Mouse (Mus musculus): Measurements from ENCODE around the gene Gm17545. TPM values are rescaled to one million over a fixed set of nuclear protein-coding genes. Genes with fewer than 3 reads are reported as not detected.

The Gm17545 gene
- polyA plus RNA-seq, 1 experiment from 2014 or later, result not detected

DNA sequence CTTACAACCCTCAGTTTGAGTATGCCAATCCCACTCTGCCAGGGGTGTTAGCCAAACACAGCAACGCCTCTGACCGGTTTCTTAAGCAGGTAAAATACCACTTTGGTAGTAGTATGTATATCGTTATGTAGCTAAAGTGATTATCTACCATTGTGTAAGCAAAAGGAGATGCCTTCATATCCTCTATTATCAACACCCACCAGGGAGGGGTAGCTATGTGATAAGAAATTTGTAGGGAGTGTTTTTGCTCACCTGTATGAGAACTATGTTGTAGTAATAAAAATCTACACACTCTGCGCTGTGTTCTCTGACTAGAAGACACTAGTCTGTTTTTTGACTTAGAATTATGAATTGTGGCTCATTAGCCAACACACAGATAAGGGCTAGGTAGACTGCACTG is 29.4 kb upstream of the Gm17545 start:
- Histone ChIP-seq H3K4me1 (no peaks in the 10 kb centered on the region; the same call in 1 of the 2 replicates), H3K9me3 (no peaks in the 10 kb centered on the region), H3K9ac (no peak overlapping the region), H3K27ac (no peak overlapping the region), H3K4me2 (replicated peaks) (no peak overlapping the region), H3K4me3 (no peak overlapping the region), H3K36me3 (no peaks in the 10 kb centered on the region), H3K27me3 (replicated peaks) (no peaks in the 10 kb centered on the region)
- ATAC-seq (ENCODE audit: low FRiP score, low read depth), result no peak
- WGBS, result 91% methylated on average over 4 of the region's 4 CpGs

DNA sequence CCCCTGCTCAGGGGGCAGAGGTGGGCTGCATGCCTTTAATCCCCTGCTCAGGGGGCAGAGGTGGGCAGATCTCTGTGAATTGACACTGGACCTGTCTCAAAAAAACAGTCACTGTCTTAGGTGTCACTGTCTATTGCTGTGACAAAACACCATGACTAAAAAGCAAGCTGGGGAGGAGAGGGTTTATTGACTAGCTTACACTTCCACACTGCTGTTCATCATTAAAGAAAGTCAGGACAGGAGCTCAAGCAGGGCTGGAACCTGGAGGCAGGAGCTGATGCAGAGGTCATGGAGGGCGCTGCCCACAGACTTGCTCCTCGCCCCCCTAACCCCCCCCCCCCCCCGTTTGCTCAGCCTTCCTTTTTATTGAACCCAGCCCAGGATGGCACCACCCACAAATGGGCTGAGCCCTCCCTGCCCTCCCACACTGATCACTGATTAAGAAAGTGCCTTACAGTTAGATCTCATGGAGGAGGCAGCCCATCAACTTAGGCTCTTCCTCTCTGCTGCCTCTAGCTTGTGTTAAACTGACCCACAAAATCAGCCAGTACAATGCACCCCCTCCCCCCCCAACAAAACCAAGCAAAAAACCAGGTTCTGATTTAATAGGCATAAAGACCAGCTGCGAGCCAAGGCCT is 25.9 kb upstream of the Gm17545 start:
- Histone ChIP-seq H3K4me3 (no peak overlapping the region), H3K4me1 (no peaks in the 10 kb centered on the region), H3K36me3 (no peaks in the 10 kb centered on the region), H3K4me2 (replicated peaks) (no peak overlapping the region), H3K27ac (no peak overlapping the region), H3K9ac (no peak overlapping the region), H3K27me3 (replicated peaks) (no peaks in the 10 kb centered on the region), H3K9me3 (no peaks in the 10 kb centered on the region)
- ATAC-seq (ENCODE audit: low FRiP score, low read depth), result no peak
- 35% methylated on average over 4 of the region's 4 CpGs for WGBS

DNA sequence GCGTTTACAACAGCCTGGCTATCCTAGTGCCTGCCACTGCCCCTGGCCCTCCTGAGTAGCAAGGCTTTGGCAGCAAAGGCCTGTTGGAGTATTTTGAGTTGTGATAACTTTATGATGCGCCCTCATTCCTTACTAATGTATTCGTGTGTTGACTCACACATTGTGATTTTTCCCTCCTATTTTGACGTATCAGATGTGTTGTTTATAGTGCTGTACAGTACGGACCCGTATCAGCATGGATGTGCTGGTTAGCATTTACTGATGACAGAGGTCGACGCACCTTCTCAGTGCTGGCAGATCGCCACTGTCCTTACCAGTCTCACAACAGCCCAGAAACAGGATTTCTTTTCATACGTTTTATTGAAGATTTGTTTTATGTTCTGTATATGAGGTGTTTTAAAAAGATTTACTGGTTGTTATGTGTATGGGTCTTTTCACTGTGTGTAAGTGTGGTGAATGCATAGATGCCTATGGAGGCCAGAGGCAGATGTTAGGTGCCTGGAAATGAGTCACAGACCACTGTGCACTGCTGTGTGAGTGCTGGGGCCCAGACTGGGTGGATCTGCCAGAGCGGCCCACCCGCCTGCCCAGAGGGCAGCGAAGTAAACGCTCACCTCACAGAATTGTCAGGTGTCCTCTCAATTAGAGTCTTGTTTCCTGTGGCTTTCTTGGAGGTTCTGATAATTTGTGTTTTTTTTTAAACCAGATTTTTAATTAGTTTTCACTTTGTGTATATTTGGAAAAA is 25.3 kb upstream of the Gm17545 start:
- Histone ChIP-seq H3K27me3 (replicated peaks) (no peaks in the 10 kb centered on the region), H3K27ac (no peak overlapping the region), H3K9me3 (no peaks in the 10 kb centered on the region), H3K4me2 (replicated peaks) (no peak overlapping the region), H3K36me3 (no peaks in the 10 kb centered on the region), H3K4me3 (no peak overlapping the region), H3K9ac (no peak overlapping the region), H3K4me1 (no peaks in the 10 kb centered on the region)
- ATAC-seq (ENCODE audit: low FRiP score, low read depth), result no peak
- WGBS, result 82% methylated on average over 14 of the region's 14 CpGs

DNA sequence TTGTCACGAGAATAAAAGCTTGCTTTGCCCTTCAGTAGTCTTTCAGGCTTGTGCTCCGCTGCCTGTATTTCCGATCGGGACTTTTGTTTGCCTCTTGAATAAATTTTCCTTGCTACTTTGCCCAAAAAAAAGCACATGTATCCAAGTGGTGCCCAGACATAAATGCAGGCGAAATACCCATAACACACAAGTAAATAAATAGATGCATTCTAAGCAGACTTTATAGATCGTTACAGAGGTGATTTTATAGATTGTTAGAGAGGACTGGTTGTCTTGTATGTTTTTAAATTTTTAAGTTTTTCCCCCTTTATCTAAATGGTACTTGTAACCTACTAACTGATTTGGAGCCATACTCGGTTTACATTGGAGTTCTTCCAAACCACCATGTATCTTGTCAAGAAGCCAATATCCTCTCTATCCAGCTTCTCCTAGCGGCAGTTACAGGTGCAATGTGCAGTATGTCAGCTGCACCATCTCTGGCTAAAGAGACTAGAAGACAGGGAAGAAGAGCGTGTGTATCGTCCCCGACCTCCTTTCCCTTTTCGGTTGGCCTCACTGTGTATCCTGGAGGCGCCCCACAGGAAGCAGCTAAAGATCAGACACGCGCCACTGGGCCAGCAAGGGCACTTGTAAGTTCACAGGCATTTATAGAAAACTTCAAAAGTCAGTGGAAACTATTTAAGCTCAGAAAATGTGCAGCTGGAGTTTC is 24.4 kb upstream of the Gm17545 start:
- Histone ChIP-seq H3K9me3 (no peaks in the 10 kb centered on the region), H3K27me3 (replicated peaks) (no peaks in the 10 kb centered on the region), H3K36me3 (no peaks in the 10 kb centered on the region), H3K4me1 (no peaks in the 10 kb centered on the region), H3K4me3 (no peak overlapping the region), H3K4me2 (replicated peaks) (no peak overlapping the region), H3K9ac (no peak overlapping the region), H3K27ac (no peak overlapping the region)
- ATAC-seq (ENCODE audit: low FRiP score, low read depth), result no peak
- WGBS, result 76% methylated on average over 15 of the region's 15 CpGs

DNA sequence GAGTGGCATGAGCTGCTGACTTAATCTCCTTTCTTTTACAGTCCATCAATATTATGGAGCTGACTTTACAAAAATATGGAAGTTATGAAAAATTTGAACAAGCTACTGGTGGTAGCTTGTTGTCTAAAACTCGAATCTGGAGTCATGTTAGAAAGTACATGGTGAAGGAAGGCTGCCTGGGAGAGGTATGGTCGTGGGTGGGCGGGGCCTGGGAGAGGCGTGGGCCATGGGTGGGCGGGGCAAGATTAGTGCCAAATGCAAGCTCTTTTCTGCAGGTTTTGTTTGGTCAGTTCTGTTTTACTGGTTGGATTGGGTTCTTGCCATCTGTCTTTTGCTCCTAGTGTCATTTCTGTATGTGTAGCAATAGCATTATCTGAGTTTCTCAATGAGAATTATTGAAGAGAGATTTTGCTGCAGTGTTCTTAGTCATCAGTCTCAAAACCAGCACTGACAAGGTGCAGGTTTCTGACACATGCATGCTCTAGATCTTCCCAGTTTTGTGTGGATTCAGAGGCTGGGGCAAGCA is 23.7 kb upstream of the Gm17545 start:
- Histone ChIP-seq H3K36me3 (no peaks in the 10 kb centered on the region), H3K9me3 (no peaks in the 10 kb centered on the region), H3K9ac (no peak overlapping the region), H3K4me3 (no peak overlapping the region), H3K27me3 (replicated peaks) (no peaks in the 10 kb centered on the region), H3K4me1 (no peaks in the 10 kb centered on the region), H3K27ac (no peak overlapping the region), H3K4me2 (replicated peaks) (no peak overlapping the region)
- WGBS, result 49% methylated on average over 5 of the region's 5 CpGs
- ATAC-seq (ENCODE audit: low FRiP score, low read depth), result no peak

DNA sequence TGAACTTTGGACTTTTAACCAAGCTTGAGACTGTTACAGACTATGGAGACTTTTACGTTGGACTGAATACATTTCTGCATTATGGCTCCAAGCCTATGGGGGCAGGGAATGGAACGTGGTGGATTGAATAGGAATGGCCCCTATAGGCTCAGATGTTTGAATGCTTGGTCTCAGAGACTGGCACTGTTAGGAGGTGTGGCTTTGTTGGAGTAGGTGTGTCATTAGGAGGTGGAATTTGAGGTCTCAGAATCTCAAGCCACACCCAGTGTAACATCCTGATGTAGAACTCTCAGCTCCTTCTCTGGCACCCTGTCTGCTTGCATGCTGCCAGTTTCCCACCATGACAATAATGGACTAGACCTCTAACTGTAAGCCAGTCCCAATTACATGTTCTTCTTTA is 20.9 kb upstream of the Gm17545 start:
- WGBS, result 84% methylated on average over 2 of the region's 2 CpGs
- Histone ChIP-seq H3K27me3 (replicated peaks) (no peaks in the 10 kb centered on the region), H3K27ac (no peak overlapping the region), H3K4me2 (replicated peaks) (no peak overlapping the region), H3K9me3 (no peaks in the 10 kb centered on the region), H3K36me3 (no peaks in the 10 kb centered on the region), H3K4me3 (no peak overlapping the region), H3K4me1 (no peaks in the 10 kb centered on the region), H3K9ac (no peak overlapping the region)
- no peak for ATAC-seq (ENCODE audit: low FRiP score, low read depth)

DNA sequence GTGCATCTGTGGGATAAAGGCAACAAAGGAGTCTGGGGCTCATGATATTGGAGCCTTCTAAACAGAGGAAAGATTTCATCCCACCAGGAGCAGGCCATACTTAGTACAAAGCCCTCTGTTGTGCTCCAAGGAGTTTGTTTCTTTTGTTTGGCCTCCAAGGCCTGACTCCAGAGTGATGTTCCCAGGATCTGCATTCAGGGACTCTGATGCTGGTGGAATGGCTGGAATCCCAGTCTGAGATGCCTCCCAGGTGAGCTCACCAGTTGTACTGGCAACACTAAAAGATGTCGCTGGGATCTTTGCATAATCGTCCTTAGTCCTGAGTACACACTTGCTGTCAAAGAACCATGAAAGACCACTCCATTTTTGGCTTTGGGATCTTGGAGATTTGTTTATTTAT is 20.0 kb upstream of the Gm17545 start:
- ATAC-seq (ENCODE audit: low FRiP score, low read depth), result no peak
- H3K36me3 ChIP-seq, result no peaks in the 10 kb centered on the region
- H3K27me3 ChIP-seq (replicated peaks), result no peaks in the 10 kb centered on the region
- H3K4me2 ChIP-seq (replicated peaks), result no peak overlapping the region
- no peak overlapping the region for H3K9ac ChIP-seq
- no peaks in the 10 kb centered on the region for H3K4me1 ChIP-seq
- no peak overlapping the region for H3K4me3 ChIP-seq
- 88% methylated on average over 2 of the region's 2 CpGs for WGBS
- H3K27ac ChIP-seq, result no peak overlapping the region
- no peaks in the 10 kb centered on the region for H3K9me3 ChIP-seq

DNA sequence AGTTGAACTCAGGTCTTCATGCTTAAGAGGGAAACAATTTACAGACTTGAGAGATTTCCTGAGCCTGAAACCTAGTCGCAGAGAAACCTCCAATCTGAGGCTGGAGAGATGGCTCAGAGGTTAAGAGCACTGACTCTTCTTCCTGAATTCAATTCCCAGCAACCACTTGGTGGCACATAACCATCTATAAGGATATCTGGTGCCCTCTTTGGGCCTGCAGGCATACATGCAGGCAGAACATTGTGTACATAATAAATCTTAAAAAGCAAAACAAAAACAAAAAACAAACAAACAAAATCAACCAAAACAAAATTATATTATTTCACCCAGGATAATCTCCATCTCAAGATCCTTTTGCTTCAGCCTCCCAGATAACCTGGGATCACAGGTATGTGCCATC is 15.3 kb upstream of the Gm17545 start:
- H3K9ac ChIP-seq, result no peak overlapping the region
- no peaks in the 10 kb centered on the region for H3K9me3 ChIP-seq
- no peaks in the 10 kb centered on the region for H3K27me3 ChIP-seq (replicated peaks)
- no peak overlapping the region for H3K4me2 ChIP-seq (replicated peaks)
- peaks cover 3% of the 10 kb centered on the region; the same call in 1 of the 2 replicates for H3K36me3 ChIP-seq
- H3K4me1 ChIP-seq, result no peaks in the 10 kb centered on the region
- 85% methylated on average over 1 of the region's 1 CpGs for WGBS
- H3K4me3 ChIP-seq, result no peak overlapping the region
- no peak for ATAC-seq (ENCODE audit: low FRiP score, low read depth)
- H3K27ac ChIP-seq, result no peak overlapping the region

DNA sequence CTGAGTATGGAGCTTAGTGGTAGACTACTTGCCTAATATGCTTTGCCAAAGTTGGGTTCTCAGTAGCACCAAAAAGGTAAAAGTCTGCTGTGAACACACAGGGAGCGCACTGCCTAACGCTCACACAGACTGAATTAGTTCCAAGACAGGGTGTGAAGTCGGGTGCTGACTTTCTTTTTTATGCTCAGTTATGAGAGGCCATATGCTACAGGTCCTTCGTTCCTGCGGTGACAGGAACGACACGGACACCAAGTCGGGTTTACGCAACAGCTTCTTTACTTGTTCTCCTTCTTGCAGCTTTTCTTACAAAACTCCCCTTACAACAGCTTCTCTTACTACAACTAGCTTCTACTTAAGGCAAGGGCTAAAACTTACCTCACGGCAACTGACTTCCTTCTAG is 10.9 kb upstream of the Gm17545 start:
- Histone ChIP-seq H3K36me3 (peaks cover 28% of the 10 kb centered on the region), H3K27ac (no peak overlapping the region), H3K9me3 (no peaks in the 10 kb centered on the region), H3K27me3 (replicated peaks) (no peaks in the 10 kb centered on the region), H3K4me1 (no peaks in the 10 kb centered on the region), H3K9ac (no peak overlapping the region), H3K4me3 (no peak overlapping the region), H3K4me2 (replicated peaks) (no peak overlapping the region)
- WGBS, result 90% methylated on average over 10 of the region's 10 CpGs
- ATAC-seq (ENCODE audit: low FRiP score, low read depth), result no peak

DNA sequence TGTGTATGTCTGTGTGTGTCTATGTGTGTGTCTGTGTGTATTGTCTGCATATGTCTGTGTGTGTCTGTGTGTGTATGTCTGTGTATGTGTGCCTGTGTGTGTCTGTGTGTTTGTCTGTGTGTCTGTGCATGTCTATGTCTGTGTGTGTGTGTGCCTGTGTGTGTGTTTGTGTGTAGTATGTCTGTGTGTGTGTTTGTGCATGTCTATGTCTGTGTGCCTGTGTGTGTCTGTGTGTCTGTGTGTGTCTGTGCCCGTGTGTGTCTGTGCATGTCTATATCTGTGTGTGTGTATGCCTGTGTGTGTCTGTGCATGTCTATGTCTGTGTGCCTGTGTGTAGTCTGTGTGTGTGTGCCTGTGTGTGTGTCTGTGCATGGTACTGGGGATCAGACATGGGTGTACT is 9.0 kb upstream of the Gm17545 start:
- H3K9ac ChIP-seq, result no peak overlapping the region
- H3K4me3 ChIP-seq, result no peak overlapping the region
- no peak for ATAC-seq (ENCODE audit: low FRiP score, low read depth)
- H3K27ac ChIP-seq, result no peak overlapping the region
- H3K9me3 ChIP-seq, result no peaks in the 10 kb centered on the region
- H3K27me3 ChIP-seq (replicated peaks), result no peaks in the 10 kb centered on the region
- no peak overlapping the region for H3K4me2 ChIP-seq (replicated peaks)
- H3K4me1 ChIP-seq, result no peaks in the 10 kb centered on the region
- 81% methylated on average over 1 of the region's 1 CpGs for WGBS
- H3K36me3 ChIP-seq, result peaks cover 45% of the 10 kb centered on the region

DNA sequence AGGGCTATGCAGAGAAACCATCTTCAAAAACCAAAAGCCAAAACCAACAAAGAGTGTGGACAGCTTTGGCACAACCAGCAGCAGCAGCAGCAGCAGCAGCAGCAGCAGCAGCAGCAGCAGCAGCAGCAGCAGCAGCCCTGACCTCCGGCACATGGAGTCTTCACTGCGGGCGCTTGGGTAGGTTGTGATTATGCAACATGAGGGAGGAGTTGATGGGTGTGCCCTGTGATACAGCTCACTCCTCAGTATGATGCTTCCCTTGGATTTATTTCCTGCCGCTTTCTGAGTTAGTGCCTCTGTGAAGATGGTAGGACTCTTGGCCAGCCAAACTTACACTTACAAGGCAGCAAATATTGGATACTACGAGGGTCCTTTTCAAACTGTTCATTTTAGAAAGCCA is 6.9 kb upstream of the Gm17545 start:
- H3K9ac ChIP-seq, result no peak overlapping the region
- H3K27ac ChIP-seq, result no peak overlapping the region
- no peak overlapping the region for H3K4me2 ChIP-seq (replicated peaks)
- ATAC-seq (ENCODE audit: low FRiP score, low read depth), result no peak
- no peaks in the 10 kb centered on the region for H3K4me1 ChIP-seq
- H3K36me3 ChIP-seq, result peaks cover 60% of the 10 kb centered on the region
- H3K9me3 ChIP-seq, result no peaks in the 10 kb centered on the region
- WGBS, result 94% methylated on average over 5 of the region's 5 CpGs
- no peaks in the 10 kb centered on the region for H3K27me3 ChIP-seq (replicated peaks)
- H3K4me3 ChIP-seq, result no peak overlapping the region

DNA sequence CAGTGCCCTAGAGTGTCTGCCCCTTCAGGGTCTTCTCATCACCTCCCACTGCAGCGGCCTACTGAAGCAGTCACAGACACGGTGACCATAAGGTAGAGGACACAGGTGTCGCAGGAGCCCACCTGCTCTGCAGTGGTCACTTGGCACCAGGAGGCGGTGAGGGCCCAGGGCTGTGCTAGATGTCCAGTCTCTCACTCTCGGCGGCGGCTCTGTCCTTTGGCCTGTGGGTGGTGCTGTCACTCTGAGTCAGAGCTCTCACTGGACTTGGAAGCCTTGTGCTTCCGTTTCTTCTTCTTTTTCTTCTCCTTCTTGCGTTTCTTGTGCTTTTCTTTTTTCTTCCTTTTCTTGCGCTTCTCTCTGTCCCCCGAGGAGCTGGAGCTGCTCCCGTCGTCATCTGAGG is 5.7 kb upstream of the Gm17545 start:
- Histone ChIP-seq H3K27me3 (replicated peaks) (no peaks in the 10 kb centered on the region), H3K4me1 (no peaks in the 10 kb centered on the region), H3K9me3 (no peaks in the 10 kb centered on the region), H3K27ac (no peak overlapping the region), H3K9ac (no peak overlapping the region), H3K4me3 (no peak overlapping the region), H3K36me3 (peaks cover 72% of the 10 kb centered on the region), H3K4me2 (replicated peaks) (no peak overlapping the region)
- WGBS, result 88% methylated on average over 13 of the region's 13 CpGs
- no peak for ATAC-seq (ENCODE audit: low FRiP score, low read depth)

Data from neural tube, embryonic 12.5 days (tissue).